Mouse (Mus musculus): ENCODE results near the gene H60b.
A peak's percentile ranks its signal among the peaks of the same experiment; 100 is the strongest.
"Not testable (repeated sequence)": the region's sequence is repeated elsewhere in the genome, so short reads cannot be mapped to it uniquely, and the experiment has no call there.

Gene H60b

GRCm38 (mm10) chr10:22158310-22158999 lies at the start of gene H60b, which contains the start of gene Raet1e:
H60b (plus strand) TSS chr10:22158586.
Raet1e (plus strand) TSS chr10:22158569.
- not testable (repeated sequence) for ATAC-seq (ENCODE audit: low TSS enrichment)

DNA sequence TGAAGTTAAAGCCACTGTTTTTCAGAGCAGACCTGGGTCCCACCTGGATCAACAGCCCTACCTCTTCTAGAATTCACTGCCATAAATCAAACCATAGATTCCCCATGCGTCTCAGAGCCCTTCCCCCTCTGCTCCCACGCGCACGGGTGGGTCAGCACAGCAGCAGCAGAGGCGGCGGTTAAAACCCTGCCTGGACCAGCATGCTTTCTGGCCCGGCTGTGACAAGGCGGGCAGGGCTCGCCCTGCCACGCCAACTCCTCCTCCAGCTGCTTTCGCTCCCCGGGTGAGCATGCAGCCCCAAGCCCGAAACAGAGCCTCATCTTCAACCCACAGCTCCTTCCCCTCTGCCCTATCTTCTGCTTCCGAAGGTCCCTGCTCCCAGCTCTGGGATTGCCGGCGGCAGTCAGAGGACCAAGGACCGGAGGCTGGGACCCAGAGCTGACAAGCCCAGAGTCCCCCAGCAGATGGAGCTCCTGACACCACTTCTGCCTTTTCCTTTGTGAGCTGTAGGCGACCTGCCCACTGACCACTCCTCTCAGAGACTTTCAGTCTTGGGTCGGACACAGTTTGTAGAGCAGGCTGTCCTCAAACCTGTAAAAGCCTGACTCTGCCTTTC lies 17.6 kb upstream of the H60b start:
- ATAC-seq (ENCODE audit: low TSS enrichment) = peak; percentile 88

DNA sequence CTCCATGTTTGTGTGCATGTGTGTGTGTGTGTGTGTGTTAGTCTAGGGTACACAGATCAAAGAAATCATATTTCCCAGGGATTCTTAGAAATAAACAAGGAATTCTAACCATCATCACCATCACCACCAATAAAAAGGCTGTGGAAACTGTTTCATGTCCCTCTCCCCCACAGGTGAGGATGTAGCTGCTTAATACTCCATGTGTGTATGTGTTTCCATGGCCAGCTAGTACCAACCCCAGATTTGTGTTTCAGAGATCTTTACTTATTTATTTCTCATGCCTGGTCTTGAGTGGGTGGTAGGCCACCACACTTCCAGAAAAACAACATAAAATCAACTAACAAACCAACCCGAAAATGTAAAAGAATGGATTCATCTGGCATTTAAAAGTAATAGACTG lies 16.2 kb upstream of the H60b start:
- ATAC-seq (ENCODE audit: low TSS enrichment) = not testable (repeated sequence)

GRCm38 (mm10) chr10:22142926-22143325 lies 15.5 kb upstream of the H60b start:
- no peak for ATAC-seq (ENCODE audit: low TSS enrichment)

DNA sequence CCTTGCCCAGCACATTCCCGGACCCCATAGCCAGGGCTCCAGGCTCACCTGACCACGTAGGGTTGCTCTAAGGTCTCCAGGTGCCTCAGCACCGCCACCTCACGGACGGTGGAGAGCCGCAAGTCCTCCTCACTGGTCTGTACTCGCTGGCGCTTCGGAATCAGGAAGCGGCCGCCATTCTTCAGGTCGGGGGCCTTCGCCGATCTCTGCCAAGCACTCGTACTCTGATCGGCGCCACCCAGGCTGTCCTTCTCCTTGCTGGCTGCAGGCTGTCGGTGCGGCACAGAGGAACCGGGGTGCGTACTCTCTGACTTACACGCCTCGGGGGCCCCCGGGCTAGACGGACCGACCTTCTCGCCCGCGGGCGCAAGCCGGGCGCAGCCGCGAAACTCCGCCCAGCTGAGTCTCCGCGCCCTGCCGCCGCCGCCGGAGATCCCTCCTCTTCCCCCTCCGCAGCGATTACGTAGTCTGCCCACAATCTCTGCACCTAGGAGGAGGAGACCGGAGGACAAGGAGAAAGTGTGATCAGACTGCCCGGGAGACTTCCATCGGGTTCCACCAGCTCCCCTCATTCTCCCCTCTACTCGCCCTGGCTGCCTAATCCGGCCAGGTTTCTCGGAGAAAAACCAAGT lies 9.8 kb upstream of the H60b start:
- ATAC-seq (ENCODE audit: low TSS enrichment) = peak; percentile 31

DNA sequence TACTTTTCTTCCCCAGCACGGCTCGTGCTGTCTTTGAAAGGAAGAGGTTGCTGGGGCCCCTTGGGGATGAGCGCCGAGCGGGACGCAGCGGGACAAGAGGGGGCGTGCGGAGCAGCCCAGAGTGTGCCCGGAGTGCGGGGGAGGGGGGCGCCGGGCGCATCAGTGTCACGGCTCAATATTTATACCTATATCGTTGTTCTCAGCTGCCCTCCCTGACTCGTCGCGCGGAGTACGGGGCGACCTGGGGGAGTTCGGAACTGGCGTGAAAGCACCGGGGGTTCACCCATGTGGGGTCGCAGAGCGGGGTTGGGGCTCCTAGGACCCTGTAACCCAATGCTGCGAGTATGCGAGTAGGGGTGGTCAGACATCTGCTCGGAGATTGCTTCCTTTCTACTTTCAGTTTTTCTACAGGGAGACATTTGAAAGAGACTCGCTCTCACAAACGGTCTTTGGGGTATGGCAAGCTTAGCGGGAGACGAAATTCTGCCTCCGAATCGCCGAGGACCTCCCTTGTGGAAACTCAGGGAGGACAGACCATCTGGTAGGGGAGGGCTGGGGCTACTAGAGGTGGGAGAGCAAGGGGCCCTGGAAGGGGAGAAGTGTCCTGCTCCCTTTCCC lies 9.2 kb upstream of the H60b start, which contains the start of gene E030030I06Rik:
TSS of gene E030030I06Rik (minus strand) at position 198 of the 618 bp plus-strand sequence.
- peak; percentile 41; the same call in 1 of the 2 replicates for ATAC-seq (ENCODE audit: low TSS enrichment)

DNA sequence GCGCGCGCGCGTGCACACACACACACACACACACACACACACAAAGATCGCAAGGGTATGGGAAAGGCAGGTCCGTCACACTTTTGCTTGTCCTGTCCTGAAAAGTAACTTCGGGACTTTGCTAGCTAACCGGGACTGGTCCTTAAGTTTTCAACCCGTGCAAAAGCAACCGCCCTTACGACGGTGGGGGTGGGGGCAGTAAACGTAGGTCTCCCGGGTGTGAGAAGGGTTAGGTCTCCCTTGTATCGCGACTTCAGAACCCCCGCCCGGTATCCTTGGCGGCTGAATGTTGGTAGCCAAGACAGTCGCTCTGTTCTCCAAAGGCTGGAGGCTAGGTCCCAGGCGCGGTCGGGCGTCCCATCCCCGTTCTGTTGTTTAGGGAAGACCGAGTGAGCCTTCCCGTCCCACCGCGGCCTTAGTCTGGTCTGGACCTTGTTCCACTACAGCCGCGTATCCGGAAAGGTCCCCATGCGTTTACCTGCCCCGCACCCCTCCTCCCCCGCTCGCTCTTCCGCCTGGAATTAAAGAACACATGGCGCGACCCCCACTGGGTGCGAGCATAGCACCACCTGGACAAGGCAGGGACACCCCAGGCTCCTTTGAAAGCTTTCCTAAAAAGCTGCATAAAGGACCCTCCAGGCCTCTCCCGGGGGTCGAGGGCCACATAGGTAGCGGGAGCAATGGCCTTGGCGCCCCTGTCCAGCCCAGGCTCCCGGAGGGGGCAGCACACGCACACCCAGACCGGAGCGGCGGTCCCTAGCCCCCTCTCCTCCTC lies 8.5 kb upstream of the H60b start:
- ATAC-seq (ENCODE audit: low TSS enrichment) = no peak

- no peak for ATAC-seq (ENCODE audit: low TSS enrichment)
These were observed 7.8 kb upstream of the H60b start for GRCm38 (mm10) chr10:22150593-22150992.

DNA sequence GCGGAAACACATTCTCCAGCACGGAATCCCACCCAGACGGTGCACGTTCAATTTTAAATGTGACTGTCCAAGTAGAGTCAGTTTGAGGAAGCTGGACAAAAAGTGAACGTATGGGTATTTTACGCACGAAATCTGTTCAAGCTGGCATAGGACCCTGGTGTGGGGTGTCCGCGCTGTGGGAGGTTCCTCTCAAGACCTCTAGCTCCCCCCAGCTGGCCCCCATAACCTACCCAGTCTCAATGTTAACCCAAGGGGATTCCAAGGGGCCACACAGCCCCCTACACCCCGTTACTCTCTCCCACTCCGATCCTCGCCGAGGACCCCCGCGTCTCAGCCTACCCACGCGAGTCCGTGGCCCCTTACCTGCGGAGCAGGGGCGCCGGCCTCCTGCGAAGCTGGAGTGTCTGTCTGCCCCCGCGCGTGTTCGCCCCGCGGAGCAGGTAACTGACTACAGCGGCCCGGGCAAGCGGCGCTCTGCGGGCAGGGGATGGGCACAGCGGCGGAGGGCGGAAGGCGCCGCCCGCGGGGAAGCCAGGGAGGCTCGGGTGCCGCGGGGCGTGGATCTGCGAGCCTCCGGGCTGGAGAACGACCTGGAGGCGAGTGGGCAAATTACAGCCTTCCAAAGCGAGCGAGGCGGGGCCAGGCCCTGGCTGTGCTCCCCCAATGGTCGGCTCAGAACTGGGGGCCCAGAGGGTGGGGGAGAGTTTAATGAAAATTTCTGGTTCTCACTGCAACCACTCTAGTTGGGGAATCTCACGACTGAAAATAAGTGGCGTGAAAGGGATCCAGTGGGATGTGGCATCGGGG lies 7.1 kb upstream of the H60b start:
- ATAC-seq (ENCODE audit: low TSS enrichment) = not testable (repeated sequence)

DNA sequence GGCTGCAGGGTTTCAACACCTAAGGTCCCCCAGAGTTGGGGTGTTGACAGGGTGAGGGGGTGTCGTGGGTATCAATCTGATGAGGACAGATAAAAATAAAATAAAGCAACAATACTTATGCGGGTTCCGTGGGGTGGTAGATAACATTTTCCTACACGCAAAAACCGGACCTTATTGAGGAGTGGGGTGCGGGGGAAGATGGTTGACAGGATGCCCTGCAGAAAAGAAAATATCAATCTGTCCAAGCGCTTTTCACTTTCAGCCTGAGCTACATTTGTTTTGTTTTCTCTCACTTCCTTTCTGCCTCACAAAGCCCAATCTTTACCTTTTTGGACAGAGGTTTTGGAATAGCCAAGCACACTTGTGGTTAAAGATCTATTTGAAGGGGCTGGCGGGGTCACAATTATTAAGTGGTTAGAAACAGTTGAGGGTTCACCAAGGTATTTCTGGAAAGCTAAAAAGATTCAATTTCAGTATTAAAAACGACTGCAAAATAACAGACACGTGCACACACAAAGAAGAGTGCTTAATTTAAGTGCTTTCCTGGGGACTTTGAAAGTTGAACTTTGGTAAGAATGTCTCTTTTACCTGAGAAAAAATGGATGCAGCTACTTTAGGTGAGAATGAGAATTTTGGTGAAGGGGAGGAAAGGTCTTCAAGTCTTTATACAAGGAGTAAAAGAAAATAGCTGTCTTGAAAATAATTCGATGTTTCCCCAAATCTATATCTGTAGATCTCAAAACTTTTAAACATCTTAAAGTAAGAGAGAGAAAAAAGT lies 6.3 kb upstream of the H60b start:
- ATAC-seq (ENCODE audit: low TSS enrichment) = not testable (repeated sequence)

GRCm38 (mm10) chr10:22153147-22153690 lies 5.2 kb upstream of the H60b start:
- ATAC-seq (ENCODE audit: low TSS enrichment) = not testable (repeated sequence)

DNA sequence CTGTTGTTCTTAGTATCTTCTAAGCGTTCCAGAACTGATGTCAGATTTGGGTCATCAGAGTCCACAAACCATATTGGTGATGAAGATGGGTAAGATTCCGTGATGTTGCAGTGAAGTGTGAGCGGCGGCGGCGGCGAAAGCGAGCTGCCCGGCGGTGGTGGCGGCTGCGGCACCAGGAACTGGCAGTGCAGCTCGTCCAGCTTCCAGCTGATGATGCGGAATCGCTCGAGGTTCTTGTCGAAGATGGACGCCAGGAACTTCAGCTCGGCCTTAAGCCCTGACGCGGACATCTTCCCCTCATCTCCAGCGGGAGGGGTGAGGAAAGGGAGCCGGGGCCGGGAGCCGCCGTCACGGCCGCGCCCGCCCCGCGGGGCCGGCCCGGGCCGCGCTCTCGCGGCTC lies 4.3 kb upstream of the H60b start:
- not testable (repeated sequence) for ATAC-seq (ENCODE audit: low TSS enrichment)

GRCm38 (mm10) chr10:22154871-22155799 lies 3.3 kb upstream of the H60b start:
- no peak for ATAC-seq (ENCODE audit: low TSS enrichment)

DNA sequence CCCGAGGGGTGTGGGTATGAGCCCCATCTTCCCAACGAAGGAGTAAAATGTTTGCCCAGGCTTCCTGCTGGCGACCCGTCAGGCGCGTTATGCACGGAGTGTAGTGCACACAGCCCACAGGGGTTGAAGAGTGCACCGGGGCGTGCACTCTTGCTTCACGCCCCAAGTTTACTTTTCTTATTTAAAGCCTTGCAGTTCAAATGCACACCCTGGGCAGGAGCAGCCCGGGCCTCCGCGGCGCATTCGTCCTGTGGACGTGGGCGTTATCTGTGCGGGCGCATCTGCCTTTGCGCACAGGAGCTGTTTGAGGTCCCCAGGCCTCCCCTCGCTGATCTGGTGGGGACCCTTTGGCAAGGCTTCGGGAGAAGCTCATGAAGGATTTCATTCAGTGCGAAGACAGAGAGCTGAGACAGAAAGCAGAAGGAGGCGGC lies 760 bp downstream of the H60b start:
- no peak for ATAC-seq (ENCODE audit: low TSS enrichment)

DNA sequence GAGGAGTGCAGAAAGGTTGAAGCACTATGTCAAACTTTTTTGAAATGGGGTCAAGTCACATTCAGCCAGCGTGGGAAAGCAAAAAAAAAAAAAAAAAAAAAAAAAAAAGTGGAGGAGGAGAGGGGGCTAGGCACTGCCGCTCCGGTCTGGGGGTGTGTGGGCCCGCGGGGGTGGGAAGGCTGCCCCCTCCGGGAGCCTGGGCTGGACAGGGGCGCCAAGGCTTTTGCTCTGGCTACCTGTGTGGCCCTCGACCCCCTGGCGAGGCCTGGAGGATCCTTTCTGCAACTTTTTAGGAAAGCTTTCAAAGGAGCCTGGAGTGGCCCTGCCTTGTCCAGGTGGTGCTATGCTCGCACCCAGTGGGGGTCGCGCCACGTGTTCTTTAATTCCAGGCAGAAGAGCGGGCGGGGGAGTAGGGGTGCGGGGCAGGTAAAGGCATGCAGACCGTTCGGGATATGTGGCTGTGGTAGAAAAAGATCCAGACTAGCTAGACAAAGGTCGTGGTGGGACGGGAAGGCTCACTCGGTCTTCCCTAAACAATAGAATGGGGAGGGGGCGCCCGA lies 1.3 kb downstream of the H60b start:
- no peak for ATAC-seq (ENCODE audit: low TSS enrichment)

DNA sequence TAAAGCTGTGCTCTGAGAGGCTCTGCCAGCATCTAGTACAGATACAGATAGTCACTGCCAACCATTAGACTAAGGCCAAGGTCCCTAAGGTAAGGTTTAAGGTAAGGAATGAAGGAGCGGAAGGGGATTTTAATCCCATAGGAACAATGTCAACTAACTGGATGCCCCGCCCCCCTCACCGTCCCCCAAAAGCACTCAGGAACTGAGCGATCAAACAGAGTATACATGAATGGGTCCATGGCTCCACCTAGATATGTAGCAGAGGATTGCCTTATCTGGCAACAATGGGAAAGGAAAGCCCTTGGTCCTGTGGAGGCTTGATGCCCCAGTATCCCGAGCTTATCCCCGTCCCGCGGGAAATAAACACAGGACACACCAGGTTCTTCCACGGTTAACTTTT lies 4.9 kb downstream of the H60b start:
- not testable (repeated sequence) for ATAC-seq (ENCODE audit: low TSS enrichment)

GRCm38 (mm10) chr10:22163705-22164583 lies 5.6 kb downstream of the H60b start:
- ATAC-seq (ENCODE audit: low TSS enrichment) = not testable (repeated sequence)
